Mouse (Mus musculus): ENCODE results near the gene St3gal3. TPM values are rescaled to one million over a fixed set of nuclear protein-coding genes. Genes with fewer than 3 reads are reported as not detected.

St3gal3 gene
- polyA plus RNA-seq, 1 experiment from 2014 or later: 5.1 TPM

- H3K9ac ChIP-seq (replicated peaks): no peak overlapping the region
- TF ChIP-seq CTCF (IDR thresholded peaks at IDR 0.05; ENCODE audit: low read depth) (no peak), EP300 (IDR thresholded peaks at IDR 0.05; ENCODE audit: low read depth) (no peak)
- ATAC-seq (no peak), DNase-seq (no peak)
- no peak overlapping the region for H3K27ac ChIP-seq (ENCODE audit: low read depth)
- no peaks in the 10 kb centered on the region for H3K9me3 ChIP-seq (ENCODE audit: low read length)
- 86% methylated on average over 8 of the region's 8 CpGs for WGBS (ENCODE audit: insufficient replicate concordance)
- no peaks in the 10 kb centered on the region for H3K27me3 ChIP-seq (ENCODE audit: insufficient read depth, low read length)
- H3K4me1 ChIP-seq (ENCODE audit: insufficient read depth): peaks cover 16% of the 10 kb centered on the region
- peaks cover 15% of the 10 kb centered on the region for H3K36me3 ChIP-seq (replicated peaks; ENCODE audit: insufficient read depth, low read length)
- peak overlapping the region; percentile 96 for H3K4me2 ChIP-seq (ENCODE audit: low read depth, low read length)
- H3K4me3 ChIP-seq (ENCODE audit: low read depth, low read length): no peak overlapping the region
These were observed 244.0 kb downstream of the St3gal3 start for GRCm38 (mm10) chr4:117890750-117891149.

GRCm38 (mm10) chr4:117890031-117890430, 244.7 kb downstream of the St3gal3 start:
- TF ChIP-seq EP300 (IDR thresholded peaks at IDR 0.05; ENCODE audit: low read depth) (no peak), CTCF (IDR thresholded peaks at IDR 0.05; ENCODE audit: low read depth) (no peak)
- ATAC-seq: no peak
- H3K36me3 ChIP-seq (replicated peaks; ENCODE audit: insufficient read depth, low read length): peaks cover 23% of the 10 kb centered on the region
- no peaks in the 10 kb centered on the region for H3K27me3 ChIP-seq (ENCODE audit: insufficient read depth, low read length)
- no peak overlapping the region for H3K4me3 ChIP-seq (ENCODE audit: low read depth, low read length)
- H3K4me1 ChIP-seq (ENCODE audit: insufficient read depth): peaks cover 16% of the 10 kb centered on the region
- H3K27ac ChIP-seq (ENCODE audit: low read depth): no peak overlapping the region
- no peak for DNase-seq
- 89% methylated on average over 14 of the region's 14 CpGs for WGBS (ENCODE audit: insufficient replicate concordance)
- H3K9me3 ChIP-seq (ENCODE audit: low read length): no peaks in the 10 kb centered on the region
- H3K9ac ChIP-seq (replicated peaks): no peak overlapping the region
- H3K4me2 ChIP-seq (ENCODE audit: low read depth, low read length): no peak overlapping the region

DNA sequence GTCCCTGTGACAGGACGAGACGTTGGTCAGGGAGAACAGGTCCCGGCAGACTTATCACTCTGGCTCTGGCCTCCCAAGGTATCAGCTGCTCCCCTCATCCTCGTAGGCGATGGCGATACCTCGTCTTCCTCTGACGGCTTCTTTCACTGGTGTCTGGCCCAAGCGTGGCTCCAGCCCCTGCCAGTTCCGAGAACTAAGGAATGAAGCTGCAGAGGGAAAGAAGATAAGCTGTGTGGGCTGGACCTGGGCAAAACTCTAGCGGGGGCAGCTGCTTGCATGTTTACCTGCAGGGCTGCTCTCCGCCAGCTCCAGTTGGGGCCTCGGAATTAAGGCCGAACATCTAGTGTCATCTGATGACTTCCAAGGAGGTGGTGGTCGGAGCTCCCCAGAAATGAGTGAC, 245.2 kb downstream of the St3gal3 start:
- Histone ChIP-seq H3K36me3 (replicated peaks; ENCODE audit: insufficient read depth, low read length) (peaks cover 27% of the 10 kb centered on the region), H3K27me3 (ENCODE audit: insufficient read depth, low read length) (no peaks in the 10 kb centered on the region), H3K4me3 (ENCODE audit: low read depth, low read length) (no peak overlapping the region), H3K9ac (replicated peaks) (no peak overlapping the region), H3K9me3 (ENCODE audit: low read length) (no peaks in the 10 kb centered on the region), H3K4me2 (ENCODE audit: low read depth, low read length) (no peak overlapping the region), H3K4me1 (ENCODE audit: insufficient read depth) (peaks cover 16% of the 10 kb centered on the region), H3K27ac (ENCODE audit: low read depth) (no peak overlapping the region)
- 82% methylated on average over 15 of the region's 15 CpGs for WGBS (ENCODE audit: insufficient replicate concordance)
- DNase-seq: no peak
- TF ChIP-seq CTCF (IDR thresholded peaks at IDR 0.05; ENCODE audit: low read depth): no peak
- no peak for TF ChIP-seq EP300 (IDR thresholded peaks at IDR 0.05; ENCODE audit: low read depth)
- ATAC-seq: no peak

DNA sequence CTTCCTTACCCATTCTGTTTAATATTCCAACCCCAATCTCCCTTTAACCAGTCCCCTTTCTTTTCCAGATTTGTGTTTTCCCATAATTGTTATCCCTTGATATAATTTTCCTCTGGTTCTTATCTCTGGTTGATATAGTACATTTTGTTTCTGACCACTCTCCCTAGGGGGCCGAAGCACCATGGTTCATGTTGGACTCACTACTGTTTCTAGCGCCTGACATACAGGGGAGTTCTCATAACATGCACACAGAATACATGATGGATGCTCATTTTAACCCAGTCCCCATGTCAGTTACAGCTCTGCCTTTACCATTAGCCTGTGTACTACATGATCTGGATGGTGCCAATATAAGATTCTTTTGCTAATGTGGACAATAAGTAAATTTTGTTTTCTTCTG, 246.8 kb downstream of the St3gal3 start:
- H3K36me3 ChIP-seq (replicated peaks; ENCODE audit: insufficient read depth, low read length): peaks cover 35% of the 10 kb centered on the region
- H3K4me2 ChIP-seq (ENCODE audit: low read depth, low read length): peak overlapping the region; percentile 93; the same call in 1 of the 2 replicates
- peaks cover 9% of the 10 kb centered on the region for H3K27me3 ChIP-seq (ENCODE audit: insufficient read depth, low read length)
- peaks cover 21% of the 10 kb centered on the region for H3K4me1 ChIP-seq (ENCODE audit: insufficient read depth)
- ATAC-seq: no peak
- H3K9me3 ChIP-seq (ENCODE audit: low read length): no peaks in the 10 kb centered on the region
- no peak for DNase-seq
- 68% methylated on average over 2 of the region's 2 CpGs for WGBS (ENCODE audit: insufficient replicate concordance)
- no peak overlapping the region for H3K27ac ChIP-seq (ENCODE audit: low read depth)
- H3K9ac ChIP-seq (replicated peaks): no peak overlapping the region; the same call in 1 of the 2 replicates
- TF ChIP-seq EP300 (IDR thresholded peaks at IDR 0.05; ENCODE audit: low read depth): no peak
- TF ChIP-seq CTCF (IDR thresholded peaks at IDR 0.05; ENCODE audit: low read depth): no peak
- H3K4me3 ChIP-seq (ENCODE audit: low read depth, low read length): no peak overlapping the region; the same call in 1 of the 2 replicates

DNA sequence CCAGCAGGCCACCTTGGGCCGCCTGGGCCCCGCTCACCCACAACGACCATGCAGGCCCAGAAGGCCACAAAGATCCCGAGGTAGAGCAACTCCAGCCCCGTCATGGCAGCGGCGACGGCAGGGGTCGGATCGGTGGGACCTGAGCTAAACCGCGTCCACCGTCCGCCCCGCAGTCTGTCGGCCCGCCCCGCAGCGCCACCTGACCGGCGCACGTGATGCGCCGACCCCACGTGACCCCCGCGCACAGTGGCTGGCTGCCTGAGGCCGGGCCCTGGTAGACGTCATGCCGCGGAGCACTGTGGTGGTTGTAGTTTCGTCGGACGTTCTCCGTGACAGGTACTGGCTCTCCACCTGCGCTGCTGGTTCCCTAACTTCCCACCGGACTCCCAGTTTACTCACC, 247.6 kb downstream of the St3gal3 start, which contains the start of gene Atp6v0b:
Atp6v0b (minus strand) TSS at position 201 of the 400 bp plus-strand sequence.
- peak; percentile 92 for ATAC-seq
- Histone ChIP-seq H3K36me3 (replicated peaks; ENCODE audit: insufficient read depth, low read length) (peaks cover 35% of the 10 kb centered on the region), H3K9me3 (ENCODE audit: low read length) (no peaks in the 10 kb centered on the region), H3K4me3 (ENCODE audit: low read depth, low read length) (peak within 1 kb of the TSS; percentile 93), H3K4me2 (ENCODE audit: low read depth, low read length) (peak within 1 kb of the TSS; percentile 93), H3K4me1 (ENCODE audit: insufficient read depth) (peaks cover 21% of the 10 kb centered on the region), H3K27ac (ENCODE audit: low read depth) (peak within 1 kb of the TSS; percentile 83), H3K9ac (replicated peaks) (peak within 1 kb of the TSS; percentile 94), H3K27me3 (ENCODE audit: insufficient read depth, low read length) (peaks cover 17% of the 10 kb centered on the region)
- TF ChIP-seq CTCF (IDR thresholded peaks at IDR 0.05; ENCODE audit: low read depth) (no peak), EP300 (IDR thresholded peaks at IDR 0.05; ENCODE audit: low read depth) (no peak)
- 4% methylated on average over 33 of the region's 37 CpGs for whole genome bisulfite sequencing (ENCODE audit: insufficient replicate concordance)
- DNase-seq: peak; percentile 96

GRCm38 (mm10) chr4:117886644-117887043, 248.1 kb downstream of the St3gal3 start:
- Histone ChIP-seq H3K4me2 (ENCODE audit: low read depth, low read length) (peak overlapping the region; percentile 93), H3K4me1 (ENCODE audit: insufficient read depth) (peaks cover 21% of the 10 kb centered on the region), H3K27ac (ENCODE audit: low read depth) (peak overlapping the region; percentile 83), H3K9ac (replicated peaks) (peak overlapping the region; percentile 94), H3K4me3 (ENCODE audit: low read depth, low read length) (peak overlapping the region; percentile 93), H3K9me3 (ENCODE audit: low read length) (no peaks in the 10 kb centered on the region), H3K36me3 (replicated peaks; ENCODE audit: insufficient read depth, low read length) (peaks cover 35% of the 10 kb centered on the region), H3K27me3 (ENCODE audit: insufficient read depth, low read length) (peaks cover 20% of the 10 kb centered on the region)
- DNase-seq: peak; percentile 65
- under 1% methylated on average over 24 of the region's 24 CpGs for WGBS (ENCODE audit: insufficient replicate concordance)
- TF ChIP-seq CTCF (IDR thresholded peaks at IDR 0.05; ENCODE audit: low read depth) (no peak), EP300 (IDR thresholded peaks at IDR 0.05; ENCODE audit: low read depth) (no peak)
- ATAC-seq: peak; percentile 24
